Mouse (Mus musculus) kidney, embryonic 16.5 days (tissue): ENCODE results near the gene Dand5. TPM values are rescaled to one million over a fixed set of nuclear protein-coding genes. Genes with fewer than 3 reads are reported as not detected.

Experiments
- ATAC-seq: fragments of 200-750 bp; cut with Nextera tagmentation; 2 replicates; pipeline ENCODE4 v1.8.0; 2017; ENCODE audit warnings: moderate TSS enrichment; ENCODE audit not compliant: low FRiP score, low TSS enrichment
- H3K27ac ChIP-seq: fragments of 300-500 bp; sonication (generic); 2 replicates; pipeline ENCODE4 v1.5.1; 2014; ENCODE audit warnings: low read length
- H3K27me3 ChIP-seq: fragments of 300-500 bp; sonication (generic); 2 replicates; pipeline ENCODE4 v1.6.1; 2014; ENCODE audit warnings: low read length, control low read depth, mixed read lengths; ENCODE audit not compliant: insufficient read depth
- H3K36me3 ChIP-seq: fragments of 300-500 bp; sonication (generic); 2 replicates; pipeline ENCODE4 v1.6.1; 2014; ENCODE audit warnings: low read length, control low read depth, mixed read lengths; ENCODE audit not compliant: insufficient read depth
- H3K4me1 ChIP-seq: fragments of 300-500 bp; sonication (generic); 2 replicates; pipeline ENCODE4 v1.6.1; 2014; ENCODE audit warnings: low read length, control low read depth, mixed read lengths; ENCODE audit not compliant: insufficient read depth
- H3K4me2 ChIP-seq: fragments of 300-500 bp; sonication (generic); replicated peaks from 2 replicates; pipeline ENCODE4 v1.6.1; 2014; ENCODE audit warnings: low read depth, low read length
- H3K4me3 ChIP-seq: fragments of 300-500 bp; sonication (generic); 2 replicates; pipeline ENCODE4 v1.5.1; 2014; ENCODE audit warnings: mild to moderate bottlenecking, low read length
- H3K9ac ChIP-seq: fragments of 300-500 bp; sonication (generic); replicated peaks from 2 replicates; pipeline ENCODE4 v1.6.1; 2014; ENCODE audit warnings: low read length
- H3K9me3 ChIP-seq: fragments of 300-500 bp; sonication (generic); 2 replicates; pipeline ENCODE4 v1.6.1; 2016; ENCODE audit warnings: low read length, control low read depth
- WGBS: fragments of 180-500 bp; shearing (Covaris S2); extraction: QIAGEN DNeasy Blood & Tissue Kit; methylation state at CpG from one replicate; pipeline ENCODE4 v1.1.7; 2014; 5-methylcytosine and 5-hydroxymethylcytosine counted together
- polyA plus RNA-seq: library from polyadenylated mRNA; unstranded; fragments of >200 nt; fragmentation: Nextera tagmentation; extraction: Ambion mirVana; gene quantifications from 2 replicates; pipeline ENCODE4 v1.2.1, GENCODE M21; 2015

Gene Dand5
- polyA plus RNA-seq, 1 experiment from 2014 or later = 9.0 TPM

GRCm38 (mm10) chr8:84809109-84809940 lies 13.3 kb downstream of the Dand5 start:
- ATAC-seq = no peak
- H3K27me3 ChIP-seq = peaks cover 72% of the 10 kb centered on the region
- WGBS = 67% methylated on average over 12 of the region's 12 CpGs

GRCm38 (mm10) chr8:84806031-84806430 lies 16.6 kb downstream of the Dand5 start:
- H3K9ac ChIP-seq = no peak overlapping the region
- no peak overlapping the region for H3K4me2 ChIP-seq
- peaks cover 79% of the 10 kb centered on the region for H3K27me3 ChIP-seq
- H3K4me3 ChIP-seq = no peak overlapping the region
- no peaks in the 10 kb centered on the region for H3K36me3 ChIP-seq
- peaks cover 6% of the 10 kb centered on the region for H3K9me3 ChIP-seq
- ATAC-seq = no peak
- no peak overlapping the region for H3K27ac ChIP-seq
- WGBS = 98% methylated on average over 5 of the region's 5 CpGs
- peaks cover 5% of the 10 kb centered on the region; the same call in 1 of the 2 replicates for H3K4me1 ChIP-seq

More at GRCm38 (mm10) chr8:84809109-84809940, 13.3 kb downstream of the Dand5 start:
- Histone ChIP-seq H3K27ac (no peak overlapping the region), H3K36me3 (no peaks in the 10 kb centered on the region), H3K9ac (no peak overlapping the region), H3K9me3 (peaks cover 6% of the 10 kb centered on the region), H3K4me3 (no peak overlapping the region), H3K4me2 (no peak overlapping the region), H3K4me1 (peaks cover 9% of the 10 kb centered on the region; the same call in 1 of the 2 replicates)

- peak; percentile 52; the same call in 1 of the 2 replicates for ATAC-seq
- peak within 1 kb of the TSS; percentile 47 for H3K27ac ChIP-seq
- peak within 1 kb of the TSS; percentile 73 for H3K4me3 ChIP-seq
- peak within 1 kb of the TSS; percentile 96 for H3K4me2 ChIP-seq
- no peaks in the 10 kb centered on the region for H3K4me1 ChIP-seq
- H3K9ac ChIP-seq = peak within 1 kb of the TSS; percentile 87
- 2% methylated on average over 42 of the region's 125 CpGs for WGBS
- H3K36me3 ChIP-seq = no peaks in the 10 kb centered on the region
- no peaks in the 10 kb centered on the region for H3K9me3 ChIP-seq
- H3K27me3 ChIP-seq = peaks cover 84% of the 10 kb centered on the region
Observed at GRCm38 (mm10) chr8:84799999-84800831, 22.4 kb downstream of the Dand5 start, which contains the start of gene Nfix. TSS of gene Nfix (minus strand) at chr8:84800344.

DNA sequence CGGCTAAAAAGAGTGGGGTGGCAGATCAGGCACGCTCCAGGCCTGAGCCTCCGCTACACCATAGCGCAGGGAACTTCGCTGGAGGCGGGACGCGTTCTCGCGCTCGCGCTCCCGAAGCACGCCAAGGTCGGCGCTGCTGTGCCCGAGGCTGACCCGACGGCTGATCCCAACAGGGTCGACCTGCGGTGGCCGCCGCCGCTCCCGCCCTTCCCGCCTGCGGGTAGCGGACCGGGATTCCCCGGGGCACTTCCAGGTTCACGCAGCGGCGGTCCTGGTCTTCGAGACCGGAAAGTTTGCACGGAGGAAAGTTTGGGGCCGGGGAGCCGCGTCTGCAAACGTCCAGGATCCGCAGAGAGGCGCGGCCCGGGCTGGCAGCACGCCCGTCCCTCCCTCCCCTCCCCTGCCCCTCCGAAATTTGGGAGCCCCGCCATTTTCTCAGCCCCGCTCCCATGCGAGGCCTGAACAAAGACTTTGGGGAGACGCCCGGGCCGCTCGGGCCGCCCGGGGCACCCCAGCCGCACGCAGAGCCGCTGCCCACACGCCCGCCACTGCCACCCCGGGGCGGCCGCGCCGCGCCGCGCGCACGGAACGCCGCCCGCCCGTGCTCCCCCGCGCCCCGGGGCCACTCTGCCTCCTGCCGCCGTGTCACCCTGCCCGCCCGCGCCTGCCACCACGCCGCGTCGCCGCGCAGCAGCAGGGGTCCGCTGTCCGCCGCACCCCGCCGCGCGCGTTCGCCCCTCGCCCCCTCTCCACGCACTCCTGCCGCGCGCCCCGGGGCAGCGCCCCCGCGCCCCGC lies 23.3 kb downstream of the Dand5 start:
- Histone ChIP-seq H3K9me3 (no peaks in the 10 kb centered on the region), H3K27ac (peak overlapping the region; percentile 47), H3K36me3 (no peaks in the 10 kb centered on the region), H3K4me2 (peak overlapping the region; percentile 96), H3K4me1 (0 out of 2 replicates have a peak, but pooled peaks cover 3% of the 10 kb centered on the region), H3K4me3 (peak overlapping the region; percentile 73), H3K9ac (peak overlapping the region; percentile 87), H3K27me3 (peaks cover 80% of the 10 kb centered on the region)
- WGBS = under 1% methylated on average over 92 of the region's 108 CpGs
- peak; percentile 14; the same call in 1 of the 2 replicates for ATAC-seq

- H3K4me1 ChIP-seq = peaks cover 9% of the 10 kb centered on the region; the same call in 1 of the 2 replicates
- peak overlapping the region; percentile 87 for H3K9ac ChIP-seq
- peaks cover 81% of the 10 kb centered on the region for H3K27me3 ChIP-seq
- no peaks in the 10 kb centered on the region for H3K9me3 ChIP-seq
- H3K4me2 ChIP-seq = peak overlapping the region; percentile 96
- H3K27ac ChIP-seq = no peak overlapping the region
- H3K4me3 ChIP-seq = peak overlapping the region; percentile 73
- no peak for ATAC-seq
- no peaks in the 10 kb centered on the region for H3K36me3 ChIP-seq
- 51% methylated on average over 10 of the region's 10 CpGs for WGBS
Observed at GRCm38 (mm10) chr8:84798446-84799135, 24.0 kb downstream of the Dand5 start.

- no peak overlapping the region for H3K9ac ChIP-seq
- 78% methylated on average over 6 of the region's 6 CpGs for WGBS
- H3K4me3 ChIP-seq = no peak overlapping the region
- no peak overlapping the region for H3K27ac ChIP-seq
- peaks cover 9% of the 10 kb centered on the region; the same call in 1 of the 2 replicates for H3K4me1 ChIP-seq
- no peak overlapping the region for H3K4me2 ChIP-seq
- H3K9me3 ChIP-seq = no peaks in the 10 kb centered on the region
- peaks cover 81% of the 10 kb centered on the region for H3K27me3 ChIP-seq
- ATAC-seq = no peak
- H3K36me3 ChIP-seq = no peaks in the 10 kb centered on the region
Observed at GRCm38 (mm10) chr8:84797971-84798370, 24.7 kb downstream of the Dand5 start.

DNA sequence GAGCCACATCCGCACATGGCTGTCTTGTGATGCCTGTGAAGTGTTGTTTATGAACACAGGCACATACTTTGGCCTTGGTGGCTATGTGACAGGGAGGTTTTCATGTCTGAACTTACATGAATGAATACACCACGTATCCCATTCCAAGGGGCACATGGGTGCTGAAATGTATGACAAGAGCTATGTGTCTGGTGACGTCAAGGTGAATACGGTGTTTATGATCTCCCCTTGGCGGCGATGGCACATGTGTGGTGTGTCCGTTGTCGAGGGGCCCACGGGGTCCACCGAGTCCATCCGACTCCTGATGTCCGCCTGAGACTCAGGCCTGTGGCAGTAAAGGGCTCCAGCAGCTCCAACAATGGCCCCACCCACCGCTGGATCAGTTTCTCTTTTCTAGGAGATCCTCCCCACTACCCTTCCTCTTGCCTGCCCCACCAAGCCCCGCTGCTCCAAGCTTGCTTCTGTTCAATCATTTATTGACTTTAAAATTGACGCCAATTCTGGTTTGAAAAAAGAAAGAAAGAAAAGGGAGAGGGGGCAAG lies 25.3 kb downstream of the Dand5 start:
- no peak overlapping the region for H3K27ac ChIP-seq
- no peak overlapping the region for H3K4me2 ChIP-seq
- no peak for ATAC-seq
- H3K36me3 ChIP-seq = no peaks in the 10 kb centered on the region
- H3K27me3 ChIP-seq = peaks cover 82% of the 10 kb centered on the region
- peaks cover 9% of the 10 kb centered on the region; the same call in 1 of the 2 replicates for H3K4me1 ChIP-seq
- H3K4me3 ChIP-seq = no peak overlapping the region
- WGBS = 75% methylated on average over 15 of the region's 15 CpGs
- H3K9me3 ChIP-seq = no peaks in the 10 kb centered on the region
- no peak overlapping the region for H3K9ac ChIP-seq

GRCm38 (mm10) chr8:84794486-84794885 lies 28.1 kb downstream of the Dand5 start:
- H3K9me3 ChIP-seq = no peaks in the 10 kb centered on the region
- no peak overlapping the region for H3K9ac ChIP-seq
- 52% methylated on average over 7 of the region's 7 CpGs for whole genome bisulfite sequencing
- no peak for ATAC-seq
- H3K4me3 ChIP-seq = no peak overlapping the region
- peaks cover 88% of the 10 kb centered on the region for H3K27me3 ChIP-seq
- peaks cover 9% of the 10 kb centered on the region; the same call in 1 of the 2 replicates for H3K4me1 ChIP-seq
- no peak overlapping the region for H3K4me2 ChIP-seq
- H3K36me3 ChIP-seq = no peaks in the 10 kb centered on the region
- H3K27ac ChIP-seq = no peak overlapping the region; the same call in 1 of the 2 replicates
